Mouse (Mus musculus) gastrocnemius, postnatal 10 days (tissue): ENCODE measurements around the gene Cd22. TPM values are rescaled to one million over a fixed set of nuclear protein-coding genes. Genes with fewer than 3 reads are reported as not detected.
"Not testable (repeated sequence)": the region's sequence is repeated elsewhere in the genome, so short reads cannot be mapped to it uniquely, and the experiment has no call there.

Experiments
- DNase-seq: peaks from one replicate; pipeline ENCODE4 v3.0.0; 2021; ENCODE audit warnings: mixed read lengths
- total RNA-seq, 2 experiments: library from RNA; stranded (reverse); gene quantifications; 2 replicates each; pipeline ENCODE4 v1.2.3; 2021

Gene Cd22
- total RNA-seq, 2 experiments from 2014 or later = 2.3 TPM; not detected in 1

DNA sequence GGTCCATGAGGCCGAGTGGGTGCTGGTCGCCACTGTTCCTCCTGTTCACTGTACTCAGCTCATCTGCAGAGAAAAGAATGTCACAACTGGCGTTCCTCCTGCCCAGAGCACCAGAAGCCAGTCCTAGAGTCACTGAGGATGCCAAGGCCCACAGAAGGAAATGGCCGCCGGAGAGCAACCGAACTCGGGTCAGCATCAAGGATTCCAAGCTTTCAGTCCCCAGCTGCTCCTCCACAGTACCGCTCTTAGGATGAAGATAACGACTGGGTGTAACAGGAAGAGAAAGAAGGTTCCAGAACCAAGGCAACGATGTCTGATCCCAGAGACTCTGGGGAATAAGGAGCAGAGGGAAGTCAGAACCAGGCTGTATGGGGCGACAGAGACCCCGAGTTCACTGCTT lies 18.7 kb downstream of the Cd22 start, which contains the start of gene Ffar1:
Gene Ffar1 (minus strand): TSS at position 101 of the 400 bp plus-strand sequence.
- DNase-seq = no peak

DNA sequence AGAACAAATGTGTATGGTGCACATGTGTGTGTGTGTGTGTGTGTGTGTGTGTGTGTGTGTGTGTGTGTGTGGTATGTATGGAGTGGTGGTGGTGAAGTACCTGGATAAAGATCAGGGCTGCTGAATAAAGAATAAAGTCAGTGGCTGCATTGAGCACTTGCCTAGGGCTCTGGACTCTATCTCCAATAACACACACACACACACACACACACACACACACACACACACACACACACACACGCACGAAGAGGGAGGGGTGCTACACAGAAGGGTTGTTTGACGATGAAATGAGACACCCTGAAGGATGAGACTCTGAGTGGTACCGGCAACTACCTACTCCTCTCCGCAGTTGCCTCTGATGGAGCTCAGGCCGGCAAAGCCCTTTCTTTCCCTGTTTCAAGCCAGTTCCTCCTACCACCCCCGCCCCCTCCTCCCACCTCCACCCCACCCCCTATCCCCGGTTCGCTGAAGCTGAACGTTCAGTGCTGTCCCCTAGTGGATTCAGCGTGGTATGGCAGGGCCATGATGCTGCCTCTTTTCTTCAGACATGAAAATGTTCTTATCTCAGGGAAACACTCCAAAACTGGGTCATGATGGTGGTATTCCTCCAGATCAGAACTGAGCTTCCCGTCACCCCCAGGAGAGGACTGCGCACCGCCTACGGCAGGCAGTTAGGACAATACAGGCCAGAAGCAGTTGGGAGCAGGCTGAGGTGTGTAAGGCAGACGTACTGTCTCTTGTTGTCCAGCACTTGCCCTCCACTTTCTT lies 20.3 kb downstream of the Cd22 start:
- DNase-seq = peak; percentile 36

DNA sequence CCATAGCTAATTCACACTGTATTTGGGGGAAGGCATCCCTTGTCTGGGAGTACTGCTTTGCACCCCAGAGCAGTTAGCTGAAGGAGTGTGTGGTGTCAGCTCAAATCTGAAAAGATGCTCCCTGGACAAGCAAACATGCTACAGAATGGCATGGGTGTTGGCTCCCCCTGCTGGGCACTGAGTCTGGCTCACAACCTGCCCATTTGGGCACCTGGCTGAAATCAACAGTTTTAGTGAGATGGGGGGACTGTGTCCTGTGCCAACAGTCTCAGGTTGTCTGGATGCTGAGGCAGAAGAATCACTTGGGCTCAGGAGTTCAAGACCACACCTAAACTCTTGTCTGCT lies 20.9 kb downstream of the Cd22 start:
- peak; percentile 63 for DNase-seq

DNA sequence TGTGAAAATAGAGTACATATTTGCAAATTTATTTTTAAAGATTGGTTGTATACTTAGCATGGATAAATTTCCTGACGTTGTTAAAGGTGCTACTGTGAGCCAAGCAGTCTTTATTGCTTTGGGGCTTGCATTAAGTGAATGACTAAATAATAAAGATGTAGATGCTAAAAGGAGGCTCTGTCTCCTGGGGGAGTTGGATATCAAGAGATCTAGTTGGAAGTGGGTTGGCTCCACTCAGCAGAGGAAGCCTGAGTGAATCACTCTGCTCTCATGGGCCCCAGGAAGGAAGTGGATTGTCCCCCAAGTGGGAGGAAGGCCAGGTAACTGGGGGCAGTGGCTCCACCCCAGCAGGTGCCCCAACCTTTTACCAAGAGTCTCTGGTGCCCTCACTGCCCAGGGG lies 22.4 kb downstream of the Cd22 start:
- DNase-seq = no peak

DNA sequence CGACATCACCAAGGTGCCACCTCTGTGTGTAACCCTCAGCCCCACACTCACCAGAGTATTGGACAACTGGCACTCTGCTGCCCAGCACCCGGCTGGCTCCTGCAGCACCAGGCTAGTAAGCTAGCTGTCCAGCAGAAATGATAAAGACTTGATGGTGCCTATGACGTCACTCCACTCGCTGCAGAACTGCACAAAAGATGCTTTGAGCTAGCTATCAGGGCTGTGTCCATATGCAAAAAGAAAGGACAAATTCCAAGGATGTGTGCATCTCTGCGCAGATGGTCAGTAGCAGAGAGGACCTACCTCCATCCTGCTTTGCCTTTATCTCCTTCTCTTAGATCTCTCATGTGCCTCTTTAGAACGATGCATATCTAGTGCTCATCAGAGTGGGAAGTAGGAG lies 24.1 kb downstream of the Cd22 start, which contains the start of gene Ffar3:
Gene Ffar3 (minus strand): TSS at position 101 of the 400 bp plus-strand sequence.
- no peak for DNase-seq

DNA sequence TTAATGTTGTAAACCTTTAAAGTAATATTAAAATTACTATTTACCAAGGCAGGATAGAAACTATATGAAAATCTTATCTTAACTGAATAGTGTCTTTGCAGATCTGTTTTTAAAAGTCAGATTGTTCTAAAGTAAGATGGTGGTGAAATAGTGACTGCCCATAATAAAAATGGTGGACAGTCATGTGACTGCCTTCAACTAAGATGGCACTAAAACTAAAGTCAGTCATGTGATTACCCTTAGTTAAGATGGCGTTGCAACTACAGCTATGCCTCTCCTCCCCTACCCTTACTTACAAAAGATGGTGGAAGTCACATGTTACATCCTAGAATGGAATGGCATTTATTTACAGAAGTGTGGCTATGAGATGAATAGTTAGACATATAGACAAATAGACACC lies 28.7 kb downstream of the Cd22 start:
- no peak for DNase-seq

DNA sequence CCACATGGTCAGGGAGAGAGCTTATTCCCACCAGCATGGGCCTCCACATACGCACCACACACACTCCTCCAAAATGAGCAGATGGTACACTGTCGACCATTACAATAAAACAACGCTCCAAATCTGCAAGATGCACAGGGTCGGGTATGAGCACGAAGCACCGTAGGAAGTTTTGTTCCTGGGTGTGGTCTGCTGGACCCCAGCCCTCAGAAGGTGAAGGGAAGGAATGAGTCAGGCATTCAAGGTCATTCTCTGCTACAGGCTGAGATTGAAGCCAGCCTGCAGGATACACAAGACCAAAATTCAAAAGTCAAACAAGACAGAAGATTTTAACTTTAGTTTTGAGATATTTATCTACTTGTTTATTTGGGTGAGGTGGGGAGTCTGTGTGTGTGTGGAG lies 32.2 kb downstream of the Cd22 start:
- no peak for DNase-seq

DNA sequence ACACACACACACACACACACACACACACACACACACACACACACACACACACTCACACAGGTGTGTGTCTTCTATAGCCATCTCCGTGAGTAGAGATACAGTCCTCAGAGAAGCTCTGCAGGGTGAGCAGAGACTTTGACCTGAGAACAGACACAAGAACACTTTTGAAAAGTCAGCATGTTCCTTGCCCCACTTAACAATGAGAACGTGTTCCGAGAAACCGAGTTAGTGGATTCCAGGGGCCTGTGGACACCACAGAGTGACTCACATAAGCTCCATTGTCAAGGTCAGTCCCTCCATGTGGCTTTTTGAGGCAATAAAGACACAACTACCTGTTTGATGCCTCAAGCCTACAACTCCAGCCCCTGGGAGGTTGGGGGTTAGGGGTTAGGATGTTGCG lies 32.8 kb downstream of the Cd22 start:
- DNase-seq = no peak

DNA sequence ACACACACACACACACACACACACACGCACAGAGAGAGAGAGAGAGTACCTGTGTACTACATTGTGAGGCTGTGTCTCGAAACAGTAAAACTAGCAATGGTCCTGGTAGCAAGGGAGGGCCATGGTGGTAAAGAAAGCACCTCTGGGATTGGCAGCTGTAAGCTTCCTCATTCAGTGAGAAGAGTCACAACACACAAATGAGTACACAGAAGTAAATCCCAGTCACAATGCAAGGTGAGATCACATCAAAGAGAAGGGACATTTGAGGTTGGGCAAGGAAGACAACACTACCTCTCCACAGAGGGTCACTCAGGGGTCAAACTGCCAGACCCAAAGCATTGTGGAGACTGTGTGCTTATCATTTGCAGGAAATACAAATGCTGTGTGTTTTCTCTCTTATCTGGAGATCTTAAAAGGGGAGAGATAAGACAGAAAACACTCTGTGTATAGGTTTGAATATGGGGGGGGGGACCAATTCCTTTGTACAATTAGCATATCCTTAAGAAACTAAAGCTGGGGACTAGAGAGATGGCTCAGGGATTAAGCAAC lies 33.6 kb downstream of the Cd22 start:
- no peak for DNase-seq

DNA sequence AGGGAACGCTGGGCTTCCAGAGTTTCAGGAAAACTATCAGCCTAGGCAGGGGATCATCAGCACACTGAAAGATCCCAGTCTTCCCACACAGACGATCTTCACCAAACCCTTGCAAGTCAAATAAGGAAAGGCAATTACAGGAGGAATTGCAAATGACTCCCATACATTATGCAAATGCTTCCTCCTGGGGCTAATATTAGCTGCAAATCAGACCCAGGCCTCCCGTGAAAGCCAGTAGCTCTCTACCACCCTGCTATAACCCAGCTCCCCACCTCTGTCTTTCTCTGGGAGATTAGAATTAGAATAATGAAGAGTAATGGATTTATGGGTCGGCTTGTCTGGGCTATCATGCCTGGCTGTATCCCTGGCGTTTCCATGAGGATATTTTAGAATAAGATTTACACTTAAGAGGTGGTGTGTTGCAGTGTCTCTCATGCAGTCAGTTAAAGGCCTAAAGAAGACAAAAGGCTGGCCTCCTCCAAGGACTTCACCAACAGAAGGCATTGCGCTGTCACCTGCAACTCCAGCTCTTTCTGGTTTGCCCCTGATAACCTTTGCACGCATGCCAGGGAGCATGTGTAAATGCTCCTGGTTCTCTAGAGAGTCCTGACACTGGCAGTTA lies 35.4 kb downstream of the Cd22 start:
- DNase-seq = no peak

DNA sequence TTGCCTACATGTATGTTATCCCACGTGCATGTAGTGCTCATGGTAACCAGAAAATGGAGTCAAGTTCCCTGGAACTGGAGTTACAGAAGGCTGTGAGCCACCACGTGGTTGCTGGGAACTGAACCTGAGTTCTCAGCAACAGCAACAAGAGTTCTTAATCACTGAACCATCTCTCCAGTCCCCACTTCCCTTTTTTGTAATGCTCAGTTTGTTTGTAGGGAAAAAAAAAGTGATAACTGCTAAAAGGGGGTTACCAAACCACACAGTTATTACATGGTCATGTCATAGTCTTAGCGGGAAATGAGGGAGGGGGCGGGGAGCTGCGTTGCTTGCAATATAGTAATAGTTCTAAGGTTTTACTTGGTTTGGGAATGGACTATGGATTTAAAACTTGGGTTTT lies 38.0 kb downstream of the Cd22 start:
- DNase-seq = no peak

DNA sequence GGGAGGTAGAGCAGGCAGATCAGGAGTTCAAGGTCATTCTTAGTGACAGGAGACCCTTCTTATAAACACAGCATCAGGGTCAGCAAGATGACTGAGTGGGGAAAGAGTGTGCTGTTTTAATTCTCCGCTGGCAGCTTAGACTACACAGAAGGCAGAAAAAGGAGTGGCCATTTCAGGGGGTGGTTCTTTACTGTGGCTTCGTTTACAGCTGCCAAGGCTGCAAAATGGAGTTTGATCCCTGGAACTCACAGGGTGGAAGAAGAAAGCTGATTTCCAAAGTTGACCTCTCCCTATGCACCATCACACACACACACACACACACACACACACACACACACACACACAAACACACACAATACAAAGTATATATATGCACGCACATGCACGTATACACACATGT lies 38.8 kb downstream of the Cd22 start:
- no peak for DNase-seq

DNA sequence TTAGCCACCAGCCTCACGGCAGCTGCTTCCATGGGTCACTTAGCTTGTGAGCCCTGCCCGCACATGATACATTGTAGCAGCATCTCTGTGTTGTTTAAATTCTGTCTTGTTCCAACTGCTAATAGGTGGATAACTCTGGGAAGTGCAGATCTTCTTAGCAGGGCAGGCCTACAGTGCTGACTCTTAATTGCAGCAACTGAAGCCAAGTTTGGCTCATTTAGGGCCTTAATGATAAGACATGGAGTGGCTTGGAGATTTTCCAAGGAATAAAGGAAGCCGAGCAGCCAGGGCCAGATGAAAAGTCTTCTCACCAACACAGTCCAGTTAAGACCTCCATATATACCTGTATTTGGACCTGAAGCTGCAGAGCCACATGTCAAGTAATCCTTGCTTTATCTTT lies 39.8 kb downstream of the Cd22 start:
- DNase-seq = no peak

DNA sequence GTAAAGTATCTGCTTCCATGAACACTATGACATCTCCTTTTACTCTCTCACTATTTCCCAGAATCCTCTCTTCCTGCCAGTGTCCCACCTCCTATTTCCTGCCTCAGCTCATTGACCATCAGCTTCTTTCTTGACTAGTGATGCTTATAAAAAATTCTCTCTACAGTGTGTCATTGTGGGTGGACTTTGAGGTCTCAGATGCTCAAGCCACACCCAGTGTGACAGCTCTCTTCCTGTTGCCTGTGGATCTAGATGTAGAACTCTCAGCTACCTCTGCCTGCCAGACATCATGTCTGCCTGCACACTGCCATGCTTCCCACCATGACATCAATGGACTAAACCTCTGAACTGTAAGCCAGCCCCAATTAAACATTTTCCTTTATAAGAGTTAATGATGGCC lies 42.9 kb downstream of the Cd22 start:
- no peak for DNase-seq

DNA sequence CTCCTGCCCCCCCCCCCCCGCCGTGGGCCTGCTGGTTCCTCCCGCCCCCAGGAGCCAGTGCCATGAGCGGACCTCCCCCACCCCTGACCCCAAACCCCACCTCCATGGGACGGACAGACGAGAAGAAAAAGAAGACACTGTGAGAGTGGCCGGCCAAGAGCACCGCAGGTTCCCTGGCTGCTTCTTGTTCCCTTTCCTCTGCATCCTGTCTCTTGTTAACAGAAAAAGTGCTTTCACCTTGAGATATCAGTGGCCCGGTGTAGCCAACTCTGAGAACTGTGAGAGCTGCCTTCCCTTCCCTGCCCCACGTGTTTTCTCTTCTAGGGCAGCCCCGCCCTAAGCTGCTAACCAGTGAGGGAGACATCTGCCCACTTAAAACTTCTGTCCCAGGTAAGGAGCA lies 47.5 kb downstream of the Cd22 start:
- not testable (repeated sequence) for DNase-seq

DNA sequence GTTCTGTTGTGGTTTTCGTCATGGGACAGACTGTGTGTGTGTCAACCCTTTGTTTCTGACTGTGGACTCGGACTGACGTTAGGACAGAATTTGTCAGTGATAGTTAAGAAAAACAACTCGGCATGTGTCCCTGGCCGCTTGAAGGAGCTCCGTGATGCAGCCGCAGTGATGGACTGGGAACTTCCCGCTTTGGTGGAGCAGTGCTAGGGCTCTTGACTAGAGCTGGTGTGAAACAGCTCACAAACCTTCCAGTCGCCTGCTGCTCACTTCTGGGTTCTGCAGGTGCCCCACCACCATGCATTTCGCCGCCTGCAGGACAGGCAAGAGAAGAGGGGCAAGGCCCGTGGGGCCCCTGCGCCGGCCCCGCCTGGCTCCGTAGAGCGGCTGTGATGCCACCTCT lies 47.9 kb downstream of the Cd22 start:
- DNase-seq = no peak

DNA sequence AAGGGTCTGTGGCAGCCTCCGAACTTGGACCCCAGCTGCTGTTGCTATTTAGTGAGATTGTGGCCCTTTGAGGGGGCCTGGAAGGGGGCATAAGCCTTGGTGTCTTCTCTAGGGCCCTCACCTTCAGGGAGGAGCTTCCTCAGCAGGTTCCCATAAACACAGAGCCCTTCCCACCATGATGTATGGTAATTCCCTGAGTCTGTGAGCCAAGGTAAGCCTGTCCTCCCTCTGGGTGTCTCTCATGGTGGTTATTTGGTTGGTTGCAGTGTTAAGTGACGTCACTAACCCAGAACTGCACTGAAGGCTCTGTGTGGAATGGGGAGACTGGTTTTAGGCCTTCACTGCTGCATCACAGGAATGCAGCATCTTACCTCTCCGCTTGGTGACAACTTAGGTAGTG lies 50.7 kb downstream of the Cd22 start:
- no peak for DNase-seq

DNA sequence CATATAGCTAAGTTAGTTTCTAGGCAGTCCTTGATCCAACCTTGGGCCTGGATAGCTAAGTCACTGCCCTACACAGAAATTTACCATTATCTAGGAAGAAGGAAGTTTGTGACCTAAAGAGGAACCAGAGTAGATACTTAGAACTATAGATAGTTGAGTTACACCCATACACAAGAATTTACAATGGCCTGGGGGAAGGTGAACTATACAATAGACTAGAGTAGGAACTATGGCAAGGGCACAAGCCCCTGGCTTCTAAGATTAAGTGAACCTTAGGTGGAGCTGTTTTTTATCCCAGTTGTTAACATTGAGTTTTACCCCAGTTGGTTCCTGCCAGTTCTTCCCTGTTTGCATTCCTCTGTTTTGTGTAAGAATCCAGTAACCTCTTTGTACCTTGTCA lies 51.3 kb downstream of the Cd22 start:
- not testable (repeated sequence) for DNase-seq

DNA sequence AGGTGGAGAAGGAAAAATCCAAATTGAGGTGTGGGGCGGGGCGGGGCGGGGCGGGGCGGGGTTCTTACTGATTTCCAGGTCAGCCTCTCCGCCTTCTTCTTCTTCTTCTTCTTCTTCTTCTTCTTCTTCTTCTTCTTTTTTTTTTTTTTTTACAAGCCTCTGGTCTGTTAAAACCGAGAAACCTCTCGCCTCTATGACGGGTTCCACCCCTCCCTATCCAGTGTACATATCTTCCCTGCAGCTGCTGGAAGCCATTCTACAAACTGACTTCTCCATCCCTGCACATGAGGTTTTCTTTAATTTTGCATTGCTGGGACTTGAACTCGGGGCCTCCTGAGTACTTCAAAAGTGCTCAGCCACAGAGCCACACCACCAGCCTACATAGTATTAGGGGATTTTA lies 53.5 kb downstream of the Cd22 start:
- no peak for DNase-seq

DNA sequence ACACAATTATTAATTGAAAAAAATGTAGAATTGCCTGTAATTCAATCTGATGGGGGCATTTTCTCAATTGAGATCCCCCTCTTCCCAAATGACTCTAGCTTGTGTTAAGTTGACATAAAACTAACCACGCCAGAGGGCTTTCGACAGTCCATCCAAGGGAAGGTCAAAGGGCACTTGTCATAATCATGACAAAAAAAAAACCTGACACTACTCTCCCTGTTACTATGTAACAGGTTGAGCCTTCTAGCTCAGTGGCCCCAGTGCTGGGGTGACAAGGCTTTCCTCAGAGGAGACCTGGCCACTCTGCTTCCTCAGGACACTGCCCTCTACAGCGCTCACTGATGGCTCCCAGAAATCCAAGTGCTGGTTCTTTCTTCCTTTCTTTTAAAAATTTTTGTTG lies 55.8 kb downstream of the Cd22 start:
- DNase-seq = no peak

DNA sequence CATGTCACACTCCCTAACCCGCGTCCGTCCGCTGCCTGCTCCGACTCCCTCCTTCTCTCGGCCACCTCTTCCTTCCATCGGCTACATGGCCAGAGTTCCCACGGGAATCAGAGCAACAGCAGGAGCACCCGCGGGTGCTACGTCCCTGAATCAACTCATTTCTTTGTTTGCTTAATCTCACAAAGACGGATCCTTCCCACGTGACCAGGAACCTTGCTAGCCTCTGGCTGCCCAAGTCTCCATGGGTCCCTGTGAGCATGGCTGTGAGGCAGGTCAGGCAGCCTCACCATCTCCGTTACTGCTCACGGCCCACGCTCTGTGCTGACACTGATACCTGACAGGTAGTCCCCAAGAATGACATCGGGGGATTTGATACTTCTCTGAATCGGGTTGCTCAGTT lies 56.5 kb downstream of the Cd22 start, which contains the start of gene Ffar2:
Gene Ffar2 (minus strand): TSS at position 101 of the 400 bp plus-strand sequence.
- DNase-seq = no peak

DNA sequence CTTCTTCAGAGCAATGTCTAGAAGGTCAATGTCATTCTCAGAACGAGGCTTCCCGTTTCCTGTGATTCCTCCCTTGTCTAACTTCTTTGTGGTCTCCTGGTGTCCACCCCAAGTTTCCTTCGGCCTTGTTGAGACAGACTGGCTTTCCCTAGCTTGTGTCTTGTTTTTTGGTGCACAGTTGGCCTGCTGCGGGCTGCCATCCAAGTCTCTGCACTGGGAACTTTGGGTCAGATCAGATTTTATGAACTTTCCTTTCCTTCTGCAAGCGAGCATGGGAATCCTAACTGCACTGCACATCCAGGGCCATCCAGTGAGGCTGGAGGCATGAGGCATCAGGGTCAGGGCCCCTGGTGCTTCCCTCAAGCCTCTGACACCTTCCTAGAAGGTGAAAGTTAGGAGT lies 58.6 kb downstream of the Cd22 start:
- DNase-seq = no peak

DNA sequence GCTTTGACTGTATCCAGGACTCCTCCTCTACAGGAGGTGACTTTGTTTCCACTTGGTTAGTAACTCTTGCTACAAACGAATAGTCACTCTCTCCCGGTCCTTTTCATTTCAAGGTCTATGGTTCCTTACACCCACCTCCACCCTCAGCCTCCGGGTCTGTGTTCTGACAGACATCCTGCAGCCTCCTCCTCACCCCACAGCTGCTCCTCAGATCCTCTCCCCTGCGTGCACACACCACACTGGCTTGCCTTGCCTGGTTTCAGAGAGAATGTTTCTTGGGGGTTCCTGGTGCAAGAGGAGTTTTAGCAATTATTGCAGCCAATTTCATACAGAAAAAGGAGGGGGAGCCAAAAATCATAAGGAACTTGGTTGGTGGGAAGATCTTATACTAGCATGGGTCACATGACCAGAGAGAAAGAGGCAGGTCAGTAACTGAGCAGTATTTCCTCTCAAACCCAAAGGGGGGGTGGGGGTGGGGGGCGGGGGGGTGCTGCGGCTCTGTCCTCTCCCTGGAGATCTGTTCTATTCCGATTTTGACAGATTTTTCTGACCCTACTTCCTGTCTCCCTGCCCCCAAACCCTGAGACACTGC lies 59.2 kb downstream of the Cd22 start:
- no peak for DNase-seq
